Mouse (Mus musculus): Measurements from ENCODE around the gene Casd1. TPM values are rescaled to one million over a fixed set of nuclear protein-coding genes. Genes with fewer than 3 reads are reported as not detected.

Casd1 gene
- polyA plus RNA-seq, 1 experiment, result 15.1 TPM

DNA sequence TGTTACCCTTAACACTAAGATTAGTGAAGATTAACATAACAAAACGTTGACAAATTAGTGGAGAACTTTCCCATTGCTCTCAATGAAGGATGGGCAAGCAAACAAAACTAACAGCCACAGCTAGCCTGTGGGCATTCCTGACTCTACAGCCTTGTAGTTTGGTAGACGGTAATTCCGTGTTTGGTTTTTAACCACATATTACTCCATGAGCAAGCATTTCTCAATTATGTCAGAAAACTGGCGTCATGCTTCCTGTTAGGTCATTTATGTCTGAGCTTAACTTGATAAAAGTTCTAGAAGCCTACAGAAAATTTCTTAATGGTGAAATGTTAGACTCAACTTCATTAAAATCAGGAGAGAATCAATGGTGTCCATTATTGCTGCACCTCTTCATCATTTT is 11.2 kb downstream of the Casd1 start:
- no peak for DNase-seq
- H3K27me3 ChIP-seq (replicated peaks; ENCODE audit: control insufficient read depth, insufficient read depth, low read length), result no peaks in the 10 kb centered on the region
- H3K4me1 ChIP-seq (ENCODE audit: control insufficient read depth, insufficient read depth, low read length), result no peaks in the 10 kb centered on the region
- TF ChIP-seq POLR2A (IDR thresholded peaks at IDR 0.05; ENCODE audit: low read depth, low read length) (no peak), CTCF (conservative IDR thresholded peaks at IDR 0.05; ENCODE audit: insufficient read depth, insufficient read length, low read depth, low read length) (no peak)
- no peak overlapping the region for H3K4me3 ChIP-seq (ENCODE audit: insufficient read depth, low read depth, low read length)
- WGBS, result 89% methylated on average over 4 of the region's 4 CpGs
- no peak overlapping the region for H3K27ac ChIP-seq (ENCODE audit: insufficient read depth, low read depth, low read length)
- peaks cover 2% of the 10 kb centered on the region; the same call in 1 of the 2 replicates for H3K36me3 ChIP-seq (ENCODE audit: control insufficient read depth, insufficient read depth, low read length)

- peaks cover 2% of the 10 kb centered on the region; the same call in 1 of the 2 replicates for H3K36me3 ChIP-seq (ENCODE audit: control insufficient read depth, insufficient read depth, low read length)
- no peaks in the 10 kb centered on the region for H3K4me1 ChIP-seq (ENCODE audit: control insufficient read depth, insufficient read depth, low read length)
- H3K4me3 ChIP-seq (ENCODE audit: insufficient read depth, low read depth, low read length), result no peak overlapping the region
- no peak for TF ChIP-seq CTCF (conservative IDR thresholded peaks at IDR 0.05; ENCODE audit: insufficient read depth, insufficient read length, low read depth, low read length)
- TF ChIP-seq POLR2A (IDR thresholded peaks at IDR 0.05; ENCODE audit: low read depth, low read length), result no peak
- H3K27me3 ChIP-seq (replicated peaks; ENCODE audit: control insufficient read depth, insufficient read depth, low read length), result no peaks in the 10 kb centered on the region
- no peak overlapping the region for H3K27ac ChIP-seq (ENCODE audit: insufficient read depth, low read depth, low read length)
- DNase-seq, result no peak
- WGBS, result 88% methylated on average over 7 of the region's 7 CpGs
These were observed 11.8 kb downstream of the Casd1 start for GRCm38 (mm10) chr6:4612431-4612830.

GRCm38 (mm10) chr6:4617911-4618310 is 17.3 kb downstream of the Casd1 start:
- WGBS, result 66% methylated on average over 10 of the region's 10 CpGs
- H3K4me1 ChIP-seq (ENCODE audit: control insufficient read depth, insufficient read depth, low read length), result no peaks in the 10 kb centered on the region
- DNase-seq, result no peak
- TF ChIP-seq POLR2A (IDR thresholded peaks at IDR 0.05; ENCODE audit: low read depth, low read length) (no peak), CTCF (conservative IDR thresholded peaks at IDR 0.05; ENCODE audit: insufficient read depth, insufficient read length, low read depth, low read length) (no peak)
- H3K27ac ChIP-seq (ENCODE audit: insufficient read depth, low read depth, low read length), result no peak overlapping the region
- H3K27me3 ChIP-seq (replicated peaks; ENCODE audit: control insufficient read depth, insufficient read depth, low read length), result no peaks in the 10 kb centered on the region
- H3K36me3 ChIP-seq (ENCODE audit: control insufficient read depth, insufficient read depth, low read length), result peaks cover 3% of the 10 kb centered on the region; the same call in 1 of the 2 replicates
- no peak overlapping the region for H3K4me3 ChIP-seq (ENCODE audit: insufficient read depth, low read depth, low read length)

GRCm38 (mm10) chr6:4631464-4631863 is 30.8 kb downstream of the Casd1 start:
- Histone ChIP-seq H3K36me3 (ENCODE audit: control insufficient read depth, insufficient read depth, low read length) (no peaks in the 10 kb centered on the region; the same call in 1 of the 2 replicates), H3K27me3 (replicated peaks; ENCODE audit: control insufficient read depth, insufficient read depth, low read length) (no peaks in the 10 kb centered on the region), H3K27ac (ENCODE audit: insufficient read depth, low read depth, low read length) (no peak overlapping the region), H3K4me1 (ENCODE audit: control insufficient read depth, insufficient read depth, low read length) (no peaks in the 10 kb centered on the region), H3K4me3 (ENCODE audit: insufficient read depth, low read depth, low read length) (no peak overlapping the region)
- no peak for DNase-seq
- 56% methylated on average over 3 of the region's 3 CpGs for WGBS
- no peak for TF ChIP-seq POLR2A (IDR thresholded peaks at IDR 0.05; ENCODE audit: low read depth, low read length)
- TF ChIP-seq CTCF (conservative IDR thresholded peaks at IDR 0.05; ENCODE audit: insufficient read depth, insufficient read length, low read depth, low read length), result no peak

DNA sequence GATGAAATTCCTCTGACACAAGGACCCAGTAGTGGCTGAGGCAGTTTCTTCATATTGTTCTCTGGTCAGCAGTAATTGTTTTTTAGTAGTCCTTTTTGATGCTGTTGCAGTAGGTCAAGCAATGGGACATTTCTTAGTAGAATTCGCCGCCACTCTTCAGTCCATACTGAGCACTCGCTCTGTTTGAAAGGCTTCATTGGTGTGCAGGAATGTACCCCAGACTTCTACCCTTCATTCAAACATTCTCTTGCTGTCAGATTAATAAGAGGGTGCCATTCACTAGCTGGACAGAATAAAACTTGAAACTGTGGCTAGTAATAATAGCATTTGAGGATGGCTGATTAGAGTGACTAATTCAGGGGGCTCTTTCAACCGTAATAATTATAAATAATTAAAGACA is 32.5 kb downstream of the Casd1 start:
- Histone ChIP-seq H3K27ac (ENCODE audit: insufficient read depth, low read depth, low read length) (no peak overlapping the region), H3K4me1 (ENCODE audit: control insufficient read depth, insufficient read depth, low read length) (no peaks in the 10 kb centered on the region), H3K36me3 (ENCODE audit: control insufficient read depth, insufficient read depth, low read length) (no peaks in the 10 kb centered on the region; the same call in none of the 2 replicates), H3K4me3 (ENCODE audit: insufficient read depth, low read depth, low read length) (no peak overlapping the region), H3K27me3 (replicated peaks; ENCODE audit: control insufficient read depth, insufficient read depth, low read length) (no peaks in the 10 kb centered on the region)
- DNase-seq, result no peak
- 86% methylated on average over 4 of the region's 4 CpGs for WGBS
- no peak for TF ChIP-seq CTCF (conservative IDR thresholded peaks at IDR 0.05; ENCODE audit: insufficient read depth, insufficient read length, low read depth, low read length)
- TF ChIP-seq POLR2A (IDR thresholded peaks at IDR 0.05; ENCODE audit: low read depth, low read length), result no peak

- no peaks in the 10 kb centered on the region for H3K4me1 ChIP-seq (ENCODE audit: control insufficient read depth, insufficient read depth, low read length)
- no peak for DNase-seq
- H3K4me3 ChIP-seq (ENCODE audit: insufficient read depth, low read depth, low read length), result no peak overlapping the region
- H3K27me3 ChIP-seq (replicated peaks; ENCODE audit: control insufficient read depth, insufficient read depth, low read length), result no peaks in the 10 kb centered on the region
- no peak overlapping the region for H3K27ac ChIP-seq (ENCODE audit: insufficient read depth, low read depth, low read length)
- WGBS, result 54% methylated on average over 1 of the region's 1 CpGs
- H3K36me3 ChIP-seq (ENCODE audit: control insufficient read depth, insufficient read depth, low read length), result no peaks in the 10 kb centered on the region; the same call in none of the 2 replicates
- TF ChIP-seq CTCF (conservative IDR thresholded peaks at IDR 0.05; ENCODE audit: insufficient read depth, insufficient read length, low read depth, low read length) (no peak), POLR2A (IDR thresholded peaks at IDR 0.05; ENCODE audit: low read depth, low read length) (no peak)
These were observed 34.2 kb downstream of the Casd1 start for GRCm38 (mm10) chr6:4634804-4635203.

GRCm38 (mm10) chr6:4642068-4642467 is 41.4 kb downstream of the Casd1 start:
- WGBS, result 89% methylated on average over 7 of the region's 7 CpGs
- H3K4me1 ChIP-seq (ENCODE audit: control insufficient read depth, insufficient read depth, low read length), result no peaks in the 10 kb centered on the region

More at GRCm38 (mm10) chr6:4642068-4642467, 41.4 kb downstream of the Casd1 start:
- Histone ChIP-seq H3K36me3 (ENCODE audit: control insufficient read depth, insufficient read depth, low read length) (no peaks in the 10 kb centered on the region; the same call in 1 of the 2 replicates), H3K27ac (ENCODE audit: insufficient read depth, low read depth, low read length) (no peak overlapping the region), H3K27me3 (replicated peaks; ENCODE audit: control insufficient read depth, insufficient read depth, low read length) (no peaks in the 10 kb centered on the region), H3K4me3 (ENCODE audit: insufficient read depth, low read depth, low read length) (no peak overlapping the region)
- no peak for DNase-seq
- no peak for TF ChIP-seq CTCF (conservative IDR thresholded peaks at IDR 0.05; ENCODE audit: insufficient read depth, insufficient read length, low read depth, low read length)
- no peak for TF ChIP-seq POLR2A (IDR thresholded peaks at IDR 0.05; ENCODE audit: low read depth, low read length)

Data from kidney, adult 2 months (tissue).